9 mouse cellular contexts compared by ENCODE assay signal in the genomic region with DNA sequence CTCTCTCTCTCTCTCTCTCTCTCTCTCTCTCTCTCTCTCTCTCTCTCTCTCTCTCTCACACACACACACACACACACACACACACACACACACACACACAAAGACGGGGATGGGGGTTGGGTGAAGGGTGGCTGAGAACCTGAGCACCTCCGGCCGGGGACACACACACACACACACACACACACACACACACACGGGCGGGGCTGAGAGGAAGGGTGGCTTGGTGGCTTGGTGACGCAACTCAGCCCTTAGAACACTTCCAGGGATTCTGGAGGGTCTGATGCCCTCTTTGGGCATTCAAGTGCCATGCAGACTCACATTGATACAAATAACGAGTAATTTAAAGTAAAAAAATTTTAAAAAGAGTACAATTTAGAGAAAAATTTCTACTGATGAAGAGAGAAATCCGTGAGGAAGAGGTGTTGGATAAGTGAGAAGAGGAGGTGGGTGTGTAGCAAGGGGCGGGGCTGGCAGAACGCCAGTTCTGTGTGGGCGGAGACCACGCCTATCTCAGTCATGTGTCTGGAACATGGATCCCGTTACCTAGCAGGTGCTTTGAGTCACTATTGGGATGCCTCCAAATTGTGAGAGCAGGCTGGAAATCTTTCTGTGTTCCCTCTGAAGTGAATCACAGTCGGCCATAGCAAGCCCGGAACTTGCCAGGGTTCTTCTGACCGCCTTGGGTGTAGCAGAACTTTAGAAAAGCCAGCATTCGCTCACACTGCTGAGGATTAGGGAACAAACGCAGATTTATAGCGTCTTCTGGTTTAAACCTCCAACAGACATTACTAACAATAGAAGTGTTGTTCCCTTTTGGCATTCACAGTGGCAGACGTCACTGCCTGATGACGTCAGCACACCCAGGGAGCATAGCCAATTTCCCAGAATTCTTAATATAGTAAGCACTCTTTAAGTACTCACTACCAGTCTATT. TPM values are rescaled to one million over a fixed set of nuclear protein-coding genes. Genes with fewer than 3 reads are reported as not detected.
DNase-seq lines count a peak whose midpoint lies in the region; ATAC-seq and TF ChIP-seq lines count a peak whose summit lies in the region.
"Had no signal": no experiment of that assay in that cellular context is flagged by ENCODE, and none has a peak within 500 bp of the region (broad histone marks: within the 10 kb centered on the region; RNA-seq: fewer than 3 reads in every experiment).

No protein-coding gene starts in this region.

- no peaks in the 10 kb centered on the region for H3K36me3 ChIP-seq in embryonic facial prominence, embryonic 13.5 days
- H3K36me3 ChIP-seq in limb, embryonic 13.5 days, result no peaks in the 10 kb centered on the region
- H3K36me3 ChIP-seq in midbrain, embryonic 14.5 days (ENCODE audit: control insufficient read depth, insufficient read depth, low read length), result no peaks in the 10 kb centered on the region
- H3K36me3 ChIP-seq in stomach, postnatal 0 days (ENCODE audit: control insufficient read depth, insufficient read depth, low read length), result no peaks in the 10 kb centered on the region

- H3K27ac ChIP-seq in embryonic facial prominence, embryonic 13.5 days, result no peak overlapping the region
- no peak overlapping the region for H3K27ac ChIP-seq in limb, embryonic 13.5 days
- 0 out of 2 replicates have a peak overlapping the region, but pooled peaks have one; percentile 8 for H3K27ac ChIP-seq in midbrain, embryonic 14.5 days (replicated peaks; ENCODE audit: low read depth, low read length)
- peak overlapping the region; percentile 63 for H3K27ac ChIP-seq in stomach, postnatal 0 days (replicated peaks)

- peaks cover 20% of the 10 kb centered on the region for H3K27me3 ChIP-seq in embryonic facial prominence, embryonic 13.5 days
- peaks cover 13% of the 10 kb centered on the region for H3K27me3 ChIP-seq in limb, embryonic 13.5 days
- H3K27me3 ChIP-seq in midbrain, embryonic 14.5 days (ENCODE audit: control insufficient read depth, insufficient read depth, low read length), result no peaks in the 10 kb centered on the region
- H3K27me3 ChIP-seq in stomach, postnatal 0 days (ENCODE audit: control insufficient read depth, insufficient read depth, low read length), result no peaks in the 10 kb centered on the region

- no peaks in the 10 kb centered on the region for H3K9me3 ChIP-seq in embryonic facial prominence, embryonic 13.5 days
- no peaks in the 10 kb centered on the region for H3K9me3 ChIP-seq in limb, embryonic 13.5 days
- H3K9me3 ChIP-seq in midbrain, embryonic 14.5 days (ENCODE audit: control insufficient read depth, low read length), result no peaks in the 10 kb centered on the region
- H3K9me3 ChIP-seq in stomach, postnatal 0 days (ENCODE audit: control insufficient read depth, low read length), result no peaks in the 10 kb centered on the region

- WGBS in embryonic facial prominence, embryonic 13.5 days, result 22% methylated on average over 21 of the region's 21 CpGs
- WGBS in limb, embryonic 13.5 days, result 22% methylated on average over 20 of the region's 21 CpGs
- WGBS in midbrain, embryonic 14.5 days, result 27% methylated on average over 21 of the region's 21 CpGs
- WGBS in stomach, postnatal 0 days, result 10% methylated on average over 20 of the region's 21 CpGs

- peaks cover 7% of the 10 kb centered on the region; the same call in 1 of the 2 replicates for H3K4me1 ChIP-seq in embryonic facial prominence, embryonic 13.5 days
- peaks cover 8% of the 10 kb centered on the region; the same call in 1 of the 2 replicates for H3K4me1 ChIP-seq in limb, embryonic 13.5 days
- H3K4me1 ChIP-seq in midbrain, embryonic 14.5 days (ENCODE audit: control insufficient read depth, insufficient read depth, low read length), result no peaks in the 10 kb centered on the region
- H3K4me1 ChIP-seq in stomach, postnatal 0 days (replicated peaks; ENCODE audit: control insufficient read depth, insufficient read depth), result no peaks in the 10 kb centered on the region

- 0 out of 2 replicates have a peak overlapping the region, but pooled peaks have one; percentile 14 for H3K4me3 ChIP-seq in embryonic facial prominence, embryonic 13.5 days
- H3K4me3 ChIP-seq in limb, embryonic 13.5 days, result no peak overlapping the region
- peak overlapping the region; percentile 24 for H3K4me3 ChIP-seq in midbrain, embryonic 14.5 days (replicated peaks; ENCODE audit: low read depth, low read length)
- H3K4me3 ChIP-seq in stomach, postnatal 0 days (ENCODE audit: low read depth, low read length), result 0 out of 2 replicates have a peak overlapping the region, but pooled peaks have one; percentile 8
- H3K4me3 ChIP-seq: erythroblast, embryonic 14.5 days had no signal

- DNase-seq in A20 (ENCODE audit: low read depth, low spot score) (peak; percentile 12), adipocyte (ENCODE audit: low spot score) (peak; percentile 39)
- DNase-seq in heart, adult 9 months (ENCODE audit: low spot score in 2 of 2), result peak; percentile 74 to 89
- peak; percentile 40 to 58 for DNase-seq in kidney, adult 8-10 months
- DNase-seq in midbrain, embryonic 14.5 days, result peak; percentile 75
- DNase-seq in stomach, postnatal 0 days (ENCODE audit: low spot score), result peak; percentile 86

- ATAC-seq in embryonic facial prominence, embryonic 13.5 days (ENCODE audit: insufficient number of reproducible peaks, insufficient read depth, low FRiP score, low TSS enrichment, low read depth), result 0 out of 2 replicates have a peak, but pooled peaks have one; percentile 44
- ATAC-seq in limb, embryonic 13.5 days (ENCODE audit: low FRiP score, low read depth), result peak; percentile 68
- ATAC-seq in midbrain, embryonic 14.5 days (ENCODE audit: low FRiP score, low TSS enrichment), result peak; percentile 57; the same call in 1 of the 2 replicates
- peak; percentile 85 for ATAC-seq in stomach, postnatal 0 days (ENCODE audit: low FRiP score, low TSS enrichment)

- TF ChIP-seq EP300 in stomach, postnatal 0 days (optimal IDR thresholded peaks at IDR 0.05), result no peak

- H3K4me2 ChIP-seq in embryonic facial prominence, embryonic 13.5 days, result peak overlapping the region; percentile 31
- peak overlapping the region; percentile 41 for H3K4me2 ChIP-seq in limb, embryonic 13.5 days (replicated peaks)
- H3K4me2 ChIP-seq in midbrain, embryonic 14.5 days (ENCODE audit: low read length), result peak overlapping the region; percentile 48
- H3K4me2 ChIP-seq in stomach, postnatal 0 days (replicated peaks; ENCODE audit: low read depth), result peak overlapping the region; percentile 40

- no peak for TF ChIP-seq CTCF in stomach, postnatal 0 days (IDR thresholded peaks at IDR 0.05; ENCODE audit: low read depth)

- H3K9ac ChIP-seq in embryonic facial prominence, embryonic 13.5 days, result no peak overlapping the region
- no peak overlapping the region for H3K9ac ChIP-seq in limb, embryonic 13.5 days
- no peak overlapping the region for H3K9ac ChIP-seq in midbrain, embryonic 14.5 days (replicated peaks; ENCODE audit: low read length)
- H3K9ac ChIP-seq in stomach, postnatal 0 days (ENCODE audit: low read length), result no peak overlapping the region

RNA-seq across cellular contexts. Expression of a gene that starts 12.2 kb away (rescaled TPM):
- polyA plus RNA-seq in embryonic facial prominence, embryonic 13.5 days (2015; fragmentation: Nextera tagmentation; extraction: Ambion mirVana), result 12.0 and 12.9 TPM in 2 replicates
- polyA plus RNA-seq in limb, embryonic 13.5 days (2015; fragmentation: Nextera tagmentation; extraction: Ambion mirVana), result 11.3 and 11.8 TPM in 2 replicates
- polyA plus RNA-seq in midbrain, embryonic 14.5 days (2014; fragmentation: Nextera tagmentation; extraction: Ambion mirVana), result 4.9 and 8.2 TPM in 2 replicates
- polyA plus RNA-seq in stomach, postnatal 0 days (2015; fragmentation: Nextera tagmentation; extraction: Ambion mirVana), result 6.2 and 6.7 TPM in 2 replicates

RNA-seq across cellular contexts. Expression of a gene that starts 17.4 kb away (rescaled TPM):
- polyA plus RNA-seq in embryonic facial prominence, embryonic 13.5 days (2015; fragmentation: Nextera tagmentation; extraction: Ambion mirVana), result 0.30 TPM in 1 of 2 replicates, not detected in the other
- polyA plus RNA-seq in limb, embryonic 13.5 days (2015; fragmentation: Nextera tagmentation; extraction: Ambion mirVana), result 0.08 TPM in 1 of 2 replicates, not detected in the other
- polyA plus RNA-seq in midbrain, embryonic 14.5 days (2014; fragmentation: Nextera tagmentation; extraction: Ambion mirVana), result not detected in 2 replicates
- 3.2 and 4.4 TPM in 2 replicates for polyA plus RNA-seq in stomach, postnatal 0 days (2015; fragmentation: Nextera tagmentation; extraction: Ambion mirVana)
- polyA plus RNA-seq: erythroblast, embryonic 14.5 days had no signal

RNA-seq across cellular contexts. Expression of a gene that starts 32.1 kb away (rescaled TPM):
- 0.15 TPM in 1 of 2 replicates, not detected in the other for polyA plus RNA-seq in embryonic facial prominence, embryonic 13.5 days (2015; fragmentation: Nextera tagmentation; extraction: Ambion mirVana)
- polyA plus RNA-seq in limb, embryonic 13.5 days (2015; fragmentation: Nextera tagmentation; extraction: Ambion mirVana), result not detected in 2 replicates
- not detected in 2 replicates for polyA plus RNA-seq in midbrain, embryonic 14.5 days (2014; fragmentation: Nextera tagmentation; extraction: Ambion mirVana)
- polyA plus RNA-seq in stomach, postnatal 0 days (2015; fragmentation: Nextera tagmentation; extraction: Ambion mirVana), result not detected in 2 replicates
- polyA plus RNA-seq: erythroblast, embryonic 14.5 days had no signal

RNA-seq across cellular contexts. Expression of a gene that starts 45.4 kb away (rescaled TPM):
- 0.25 and 0.48 TPM in 2 replicates for polyA plus RNA-seq in embryonic facial prominence, embryonic 13.5 days (2015; fragmentation: Nextera tagmentation; extraction: Ambion mirVana)
- 0.23 and 0.37 TPM in 2 replicates for polyA plus RNA-seq in limb, embryonic 13.5 days (2015; fragmentation: Nextera tagmentation; extraction: Ambion mirVana)
- polyA plus RNA-seq in midbrain, embryonic 14.5 days (2014; fragmentation: Nextera tagmentation; extraction: Ambion mirVana), result not detected in 2 replicates
- 9.5 and 10.2 TPM in 2 replicates for polyA plus RNA-seq in stomach, postnatal 0 days (2015; fragmentation: Nextera tagmentation; extraction: Ambion mirVana)
- polyA plus RNA-seq: erythroblast, embryonic 14.5 days had no signal

RNA-seq across cellular contexts. Expression of a gene that starts 58.1 kb away (rescaled TPM):
- not detected in 2 replicates for polyA plus RNA-seq in embryonic facial prominence, embryonic 13.5 days (2015; fragmentation: Nextera tagmentation; extraction: Ambion mirVana)
- polyA plus RNA-seq in limb, embryonic 13.5 days (2015; fragmentation: Nextera tagmentation; extraction: Ambion mirVana), result not detected in 2 replicates
- not detected in 2 replicates for polyA plus RNA-seq in midbrain, embryonic 14.5 days (2014; fragmentation: Nextera tagmentation; extraction: Ambion mirVana)
- not detected in 2 replicates for polyA plus RNA-seq in stomach, postnatal 0 days (2015; fragmentation: Nextera tagmentation; extraction: Ambion mirVana)
- polyA plus RNA-seq: erythroblast, embryonic 14.5 days had no signal

Comparison
In these comparisons a context has a peak if more than half of its experiments do, and no peak if none do; other contexts are left out.
1. DNase-seq: peak in every context shown above with its lines; median percentile 86 in stomach, postnatal 0 days; 82 in heart, adult 9 months; 75 in midbrain, embryonic 14.5 days; 49 in kidney, adult 8-10 months; 39 in adipocyte; 12 in A20.
2. H3K27ac ChIP-seq: peak in midbrain, embryonic 14.5 days (single experiment) and stomach, postnatal 0 days (single experiment); none in embryonic facial prominence, embryonic 13.5 days (single experiment) and limb, embryonic 13.5 days (single experiment).
3. Peak in every context shown above with its lines, with median percentiles within 50 percentile points of each other: ATAC-seq and H3K4me2 ChIP-seq.